Mouse (Mus musculus) heart, embryonic 13.5 days (tissue): ENCODE results near the gene Eme2. TPM values are rescaled to one million over a fixed set of nuclear protein-coding genes. Genes with fewer than 3 reads are reported as not detected.
"Not testable (repeated sequence)": the region's sequence is repeated elsewhere in the genome, so short reads cannot be mapped to it uniquely, and the experiment has no call there.

Experiments used
- ATAC-seq: fragments of 200-750 bp; cut with Nextera tagmentation; 2 replicates; pipeline ENCODE4 v1.8.0; 2017; ENCODE audit warnings: moderate TSS enrichment; ENCODE audit not compliant: insufficient number of reproducible peaks, low FRiP score, low TSS enrichment; ENCODE audit errors: extremely low read depth
- H3K27ac ChIP-seq: fragments of 300-500 bp; sonication (generic); replicated peaks from 2 replicates; pipeline ENCODE4 v1.5.1; 2015; ENCODE audit warnings: moderate library complexity, mild to moderate bottlenecking, inconsistent platforms
- H3K27me3 ChIP-seq: fragments of 300-500 bp; sonication (generic); replicated peaks from 2 replicates; pipeline ENCODE4 v1.6.1; 2015; ENCODE audit warnings: mild to moderate bottlenecking, inconsistent platforms
- H3K36me3 ChIP-seq: fragments of 300-500 bp; sonication (generic); 2 replicates; pipeline ENCODE4 v1.6.1; 2015; ENCODE audit warnings: mild to moderate bottlenecking, inconsistent platforms
- H3K4me1 ChIP-seq: fragments of 300-500 bp; sonication (generic); 2 replicates; pipeline ENCODE4 v1.6.1; 2015; ENCODE audit warnings: inconsistent platforms
- H3K4me2 ChIP-seq: fragments of 300-500 bp; sonication (generic); 2 replicates; pipeline ENCODE4 v1.6.1; 2015; ENCODE audit warnings: inconsistent platforms, mild to moderate bottlenecking, moderate library complexity
- H3K4me3 ChIP-seq: fragments of 300-500 bp; sonication (generic); 2 replicates; pipeline ENCODE4 v1.5.1; 2015; ENCODE audit warnings: moderate library complexity, mild to moderate bottlenecking, inconsistent platforms
- H3K9ac ChIP-seq: fragments of 300-500 bp; sonication (generic); 2 replicates; pipeline ENCODE4 v1.6.1; 2015; ENCODE audit warnings: inconsistent platforms, mild to moderate bottlenecking, moderate library complexity
- H3K9me3 ChIP-seq: fragments of 300-500 bp; sonication (generic); 2 replicates; pipeline ENCODE4 v1.6.1; 2016; ENCODE audit warnings: inconsistent platforms
- WGBS: fragments of 180-500 bp; shearing (Covaris S2); methylation state at CpG from one replicate; pipeline ENCODE4 v1.1.7; 2015; ENCODE audit warnings: mixed read lengths; 5-methylcytosine and 5-hydroxymethylcytosine counted together
- polyA plus RNA-seq: library from polyadenylated mRNA; unstranded; fragments of >200 nt; fragmentation: Nextera tagmentation; extraction: Ambion mirVana; gene quantifications from 2 replicates; pipeline ENCODE4 v1.2.1, GENCODE M21; 2015

Gene Eme2
- 20.7 and 22.5 TPM in 2 replicates for polyA plus RNA-seq

DNA sequence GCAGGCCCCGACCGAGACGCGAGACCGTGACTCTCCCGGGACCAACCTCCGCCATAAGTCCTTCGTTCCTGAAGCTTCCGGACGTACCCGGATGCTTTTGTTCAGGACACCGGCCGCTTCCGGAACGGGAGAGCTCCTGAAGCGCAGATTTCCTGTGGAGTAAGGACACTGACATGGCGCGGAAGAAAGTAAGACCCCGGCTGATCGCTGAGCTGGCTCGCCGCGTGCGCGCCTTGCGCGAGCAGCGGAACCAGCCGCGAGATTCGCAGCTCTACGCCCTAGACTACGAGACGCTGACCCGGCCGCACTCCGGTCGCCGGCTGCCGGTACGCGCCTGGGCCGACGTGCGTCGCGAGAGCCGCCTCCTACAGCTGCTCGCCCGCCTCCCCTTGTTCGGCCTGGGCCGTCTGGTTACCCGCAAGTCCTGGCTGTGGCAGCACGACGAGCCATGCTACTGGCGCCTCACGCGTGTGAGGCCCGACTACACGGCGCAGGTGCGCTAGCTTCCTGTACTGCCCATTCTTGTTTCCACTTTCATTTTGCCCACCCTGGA, at the start of gene Eme2, which contains the start of gene Mrps34:
Gene Eme2 (minus strand): TSS at position 93 of the 553 bp plus-strand sequence.
Gene Mrps34 (plus strand): TSS at position 122 of the 553 bp plus-strand sequence.
- peak within 1 kb of the TSS; percentile 93 for H3K9ac ChIP-seq
- peak within 1 kb of the TSS; percentile 87 for H3K4me3 ChIP-seq
- H3K27me3 ChIP-seq = no peaks in the 10 kb centered on the region
- H3K4me1 ChIP-seq = peaks cover 46% of the 10 kb centered on the region
- 0 out of 2 replicates have a peak, but pooled peaks have one; percentile 15 for ATAC-seq
- H3K4me2 ChIP-seq = peak within 1 kb of the TSS; percentile 100
- peak within 1 kb of the TSS; percentile 86 for H3K27ac ChIP-seq
- H3K36me3 ChIP-seq = peaks cover 70% of the 10 kb centered on the region
- under 1% methylated on average over 62 of the region's 62 CpGs for WGBS
- no peaks in the 10 kb centered on the region for H3K9me3 ChIP-seq

DNA sequence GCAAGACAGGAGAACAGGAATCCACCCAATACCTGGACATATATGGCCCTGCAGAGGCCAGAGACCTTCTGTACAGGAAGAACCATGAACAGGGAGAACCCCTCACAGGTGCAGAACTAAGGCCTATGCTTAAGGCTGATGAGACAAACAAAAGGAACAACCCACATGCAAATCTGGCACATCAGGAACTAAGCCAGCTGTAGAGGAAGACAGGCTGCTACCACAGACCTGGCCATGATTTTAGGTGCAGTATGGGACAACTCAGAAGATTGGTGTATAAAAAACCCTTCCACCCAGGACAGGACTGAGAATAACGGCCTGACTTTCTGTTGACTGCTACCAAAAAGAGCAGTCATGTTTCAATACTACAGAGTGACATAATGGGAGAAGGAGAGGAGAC, 48.7 kb upstream of the Eme2 start:
- ATAC-seq, H3K4me1 ChIP-seq, H3K9ac ChIP-seq, H3K27me3 ChIP-seq, H3K4me3 ChIP-seq, H3K9me3 ChIP-seq, H3K4me2 ChIP-seq, H3K27ac ChIP-seq: not testable (repeated sequence)
- 69% methylated on average over 1 of the region's 1 CpGs for WGBS
- peaks cover 51% of the 10 kb centered on the region for H3K36me3 ChIP-seq

DNA sequence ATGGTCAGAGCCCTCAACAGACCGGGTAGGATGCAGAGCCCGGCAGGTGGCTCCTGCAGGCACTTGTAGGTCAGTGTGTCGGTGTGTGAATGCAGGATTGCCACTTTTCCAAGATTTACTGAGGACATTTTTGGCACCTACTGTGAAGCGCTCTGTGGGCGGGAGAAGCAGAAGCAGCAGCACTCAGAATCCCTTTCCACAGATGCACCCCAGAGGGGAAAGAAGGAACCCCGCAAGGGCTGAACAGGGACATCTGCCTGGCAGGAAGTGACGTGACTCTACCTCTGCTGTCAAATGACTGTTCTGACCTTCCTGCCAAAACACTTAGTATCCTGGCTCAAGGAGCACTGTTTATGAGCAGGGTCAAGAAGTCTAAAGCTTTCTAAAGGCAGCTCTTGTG, 48.1 kb upstream of the Eme2 start:
- no peak for ATAC-seq
- no peak overlapping the region for H3K27ac ChIP-seq
- no peak overlapping the region for H3K9ac ChIP-seq
- 85% methylated on average over 7 of the region's 7 CpGs for WGBS
- no peaks in the 10 kb centered on the region for H3K9me3 ChIP-seq
- no peaks in the 10 kb centered on the region for H3K27me3 ChIP-seq
- no peak overlapping the region for H3K4me3 ChIP-seq
- no peaks in the 10 kb centered on the region for H3K4me1 ChIP-seq
- H3K4me2 ChIP-seq = no peak overlapping the region
- peaks cover 45% of the 10 kb centered on the region for H3K36me3 ChIP-seq

DNA sequence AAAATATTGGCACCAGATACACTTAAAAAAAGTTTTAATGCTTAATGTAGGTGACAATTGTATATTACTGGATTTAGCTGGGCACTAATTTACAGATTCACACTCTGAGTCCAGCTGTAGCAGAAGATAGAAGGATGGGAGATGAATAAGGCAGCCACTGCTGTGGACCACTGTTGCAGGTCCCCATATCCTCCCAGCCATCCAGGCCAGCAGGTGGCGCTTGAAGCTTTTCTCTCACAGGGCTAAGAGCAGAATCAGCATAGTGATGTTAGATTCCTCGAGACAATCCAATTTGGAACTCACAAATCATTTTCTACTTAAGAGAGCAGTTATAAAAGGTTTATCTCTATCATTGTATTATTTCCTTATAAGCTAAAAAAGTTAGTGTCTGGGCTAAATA, 47.6 kb upstream of the Eme2 start:
- H3K4me1 ChIP-seq, H3K9me3 ChIP-seq, ATAC-seq, H3K9ac ChIP-seq, H3K27me3 ChIP-seq, H3K4me3 ChIP-seq, H3K27ac ChIP-seq, H3K4me2 ChIP-seq: not testable (repeated sequence)
- WGBS = 21% methylated on average over 2 of the region's 2 CpGs
- peaks cover 39% of the 10 kb centered on the region for H3K36me3 ChIP-seq

DNA sequence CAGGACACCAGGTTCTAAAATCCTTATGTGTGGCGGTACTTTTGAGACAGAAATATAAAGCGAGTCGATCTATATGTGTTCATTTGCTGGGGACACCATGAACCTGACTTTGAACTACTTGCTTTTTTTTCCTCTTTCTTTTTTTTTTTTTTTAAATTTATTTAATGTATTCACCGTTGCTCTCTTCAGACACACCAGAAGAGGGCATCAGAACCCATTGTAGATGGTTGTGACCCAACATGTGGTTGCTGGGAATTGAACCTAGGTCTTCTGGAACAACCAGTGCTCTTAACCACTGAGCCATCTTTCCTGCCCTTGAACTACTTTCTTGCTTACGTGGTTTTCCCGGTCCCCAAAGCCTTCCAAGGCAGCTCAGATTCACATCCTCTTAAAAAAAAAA, 42.4 kb upstream of the Eme2 start:
- Histone ChIP-seq H3K9me3 (no peaks in the 10 kb centered on the region), H3K4me1 (peaks cover 27% of the 10 kb centered on the region), H3K9ac (peak overlapping the region; percentile 94), H3K4me2 (peak overlapping the region; percentile 73), H3K36me3 (peaks cover 11% of the 10 kb centered on the region; the same call in 1 of the 2 replicates), H3K27me3 (no peaks in the 10 kb centered on the region), H3K4me3 (peak overlapping the region; percentile 91), H3K27ac (peak overlapping the region; percentile 85)
- no peak for ATAC-seq
- WGBS = 44% methylated on average over 6 of the region's 6 CpGs

DNA sequence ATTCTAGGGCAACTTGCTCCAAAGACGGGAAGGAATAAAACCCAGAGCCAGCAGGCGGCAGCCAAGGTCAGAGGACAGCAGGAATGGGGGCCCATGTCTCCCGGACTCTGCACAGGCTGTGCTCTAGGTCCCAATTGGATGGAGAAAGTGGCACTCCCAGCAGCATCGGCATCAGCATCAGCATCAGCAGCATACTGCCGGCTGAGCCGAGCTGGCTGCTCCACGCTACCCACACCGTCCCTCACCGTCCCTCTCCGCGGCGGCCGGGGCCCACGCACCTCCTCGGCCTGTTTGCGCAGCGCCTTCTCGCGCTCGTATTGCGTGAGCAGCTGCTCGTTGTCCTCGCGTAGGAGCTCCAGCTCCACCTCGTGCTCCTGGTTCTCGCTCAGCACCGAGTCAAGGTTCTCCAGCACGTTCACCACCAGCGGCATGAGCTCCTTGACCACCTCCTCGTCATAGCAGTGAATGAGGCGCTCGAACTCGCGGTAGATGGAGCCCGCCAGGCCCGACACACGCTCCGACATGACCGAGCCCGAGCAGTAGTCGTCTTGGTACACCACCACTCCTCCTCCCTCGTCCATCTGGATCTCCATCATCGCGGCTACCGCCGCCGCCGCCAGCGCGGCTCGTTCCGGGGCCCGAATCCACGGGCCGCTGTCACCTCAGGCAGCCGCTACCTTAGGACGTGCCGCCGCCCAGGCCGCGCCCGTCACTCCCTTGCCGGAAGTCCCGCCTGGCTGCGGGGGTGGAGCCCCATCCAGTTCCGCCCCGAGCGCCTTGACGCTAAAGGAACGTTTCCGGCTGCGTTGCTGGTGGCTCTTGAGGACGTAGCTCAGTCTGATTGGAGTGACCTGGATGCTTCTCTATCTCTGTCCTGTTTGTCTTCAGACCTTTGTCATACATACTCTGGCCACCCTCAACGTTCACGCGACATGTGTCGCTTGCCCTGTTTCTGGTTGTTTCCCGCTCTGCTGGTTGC, 41.7 kb upstream of the Eme2 start, which contains the start of gene Mapk8ip3:
Gene Mapk8ip3 (minus strand): TSS at position 719 of the 979 bp plus-strand sequence.
- Histone ChIP-seq H3K4me2 (peak within 1 kb of the TSS; percentile 73), H3K9ac (peak within 1 kb of the TSS; percentile 94), H3K27ac (peak within 1 kb of the TSS; percentile 85), H3K4me1 (peaks cover 27% of the 10 kb centered on the region), H3K4me3 (peak within 1 kb of the TSS; percentile 91), H3K36me3 (peaks cover 15% of the 10 kb centered on the region), H3K27me3 (no peaks in the 10 kb centered on the region), H3K9me3 (no peaks in the 10 kb centered on the region)
- under 1% methylated on average over 78 of the region's 78 CpGs for WGBS
- ATAC-seq = peak; percentile 91

DNA sequence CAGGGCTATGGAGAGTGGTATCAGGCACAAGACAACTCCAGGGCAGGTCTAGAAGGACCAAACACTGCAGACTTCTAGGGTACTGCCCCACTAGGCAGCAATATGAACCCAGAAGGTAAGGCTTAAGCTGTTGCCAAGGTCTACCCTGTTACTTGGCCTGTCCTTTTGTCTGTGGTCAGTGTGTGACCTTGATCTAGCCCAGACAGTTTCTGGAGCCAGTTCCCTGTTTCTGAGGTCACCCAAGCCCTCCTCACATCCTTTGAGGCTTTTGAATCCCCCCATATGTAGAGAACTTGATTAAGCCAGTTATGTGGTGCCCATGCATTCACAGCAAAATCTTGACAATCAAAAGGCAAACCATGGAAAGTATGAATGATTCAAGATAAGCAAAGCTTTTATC, 40.8 kb upstream of the Eme2 start:
- no peaks in the 10 kb centered on the region for H3K9me3 ChIP-seq
- H3K9ac ChIP-seq = peak overlapping the region; percentile 94
- H3K36me3 ChIP-seq = peaks cover 20% of the 10 kb centered on the region
- H3K4me1 ChIP-seq = peaks cover 27% of the 10 kb centered on the region
- peak overlapping the region; percentile 73 for H3K4me2 ChIP-seq
- H3K27ac ChIP-seq = 0 out of 2 replicates have a peak overlapping the region, but pooled peaks have one; percentile 1
- H3K27me3 ChIP-seq = no peaks in the 10 kb centered on the region
- ATAC-seq = no peak
- peak overlapping the region; percentile 91 for H3K4me3 ChIP-seq

DNA sequence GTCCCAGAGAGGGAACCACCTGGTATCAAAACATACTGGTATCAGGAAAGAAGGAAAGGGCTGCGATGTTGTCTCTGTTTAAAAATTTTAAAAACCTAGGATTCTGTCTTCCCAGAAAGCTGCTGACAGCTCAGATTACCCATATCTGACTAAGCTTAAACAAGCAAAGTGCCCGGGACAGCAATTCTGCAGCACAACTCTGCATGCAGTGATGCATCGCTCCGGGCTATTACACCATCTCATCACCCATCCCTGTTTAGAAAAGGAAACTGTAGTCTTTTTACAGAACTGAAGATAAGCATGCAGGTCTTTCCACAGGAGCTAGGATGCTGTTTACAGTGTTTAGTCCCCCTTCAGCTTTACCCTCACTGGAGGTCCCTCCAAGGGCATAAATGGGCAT, 40.0 kb upstream of the Eme2 start:
- H3K36me3 ChIP-seq = peaks cover 23% of the 10 kb centered on the region
- WGBS = 33% methylated on average over 4 of the region's 4 CpGs

DNA sequence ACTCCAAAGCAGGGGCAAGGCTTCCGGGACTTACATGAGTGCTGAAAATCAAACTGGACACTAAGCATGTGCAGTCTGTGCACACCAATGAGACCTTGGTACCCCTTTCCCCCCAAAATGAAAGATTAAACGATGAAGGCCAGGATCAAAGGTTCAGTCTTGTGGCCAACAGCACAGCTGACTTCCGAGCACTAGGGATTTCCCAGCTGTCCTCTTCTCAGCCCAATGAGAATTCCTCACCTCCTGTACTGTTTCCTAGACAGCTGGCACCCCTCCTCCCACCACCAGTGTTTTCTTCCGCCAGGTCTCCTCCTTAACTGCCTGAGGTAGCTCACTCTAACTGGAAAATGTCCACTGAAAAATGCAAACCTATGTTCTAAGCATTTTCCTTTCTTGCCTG, 38.3 kb upstream of the Eme2 start:
- H3K9ac ChIP-seq = no peak overlapping the region
- peaks cover 32% of the 10 kb centered on the region for H3K4me1 ChIP-seq
- H3K9me3 ChIP-seq = no peaks in the 10 kb centered on the region
- no peaks in the 10 kb centered on the region for H3K27me3 ChIP-seq
- H3K4me3 ChIP-seq = no peak overlapping the region
- 72% methylated on average over 4 of the region's 4 CpGs for WGBS
- ATAC-seq = no peak
- no peak overlapping the region for H3K27ac ChIP-seq
- H3K36me3 ChIP-seq = peaks cover 28% of the 10 kb centered on the region
- H3K4me2 ChIP-seq = no peak overlapping the region

More for the DNA sequence above, 40.0 kb upstream of the Eme2 start:
- H3K27me3 ChIP-seq = no peaks in the 10 kb centered on the region
- H3K9ac ChIP-seq = peak overlapping the region; percentile 94
- H3K4me1 ChIP-seq = peaks cover 27% of the 10 kb centered on the region
- no peak for ATAC-seq
- H3K9me3 ChIP-seq = no peaks in the 10 kb centered on the region
- H3K27ac ChIP-seq = no peak overlapping the region
- peak overlapping the region; percentile 73 for H3K4me2 ChIP-seq
- H3K4me3 ChIP-seq = peak overlapping the region; percentile 91

DNA sequence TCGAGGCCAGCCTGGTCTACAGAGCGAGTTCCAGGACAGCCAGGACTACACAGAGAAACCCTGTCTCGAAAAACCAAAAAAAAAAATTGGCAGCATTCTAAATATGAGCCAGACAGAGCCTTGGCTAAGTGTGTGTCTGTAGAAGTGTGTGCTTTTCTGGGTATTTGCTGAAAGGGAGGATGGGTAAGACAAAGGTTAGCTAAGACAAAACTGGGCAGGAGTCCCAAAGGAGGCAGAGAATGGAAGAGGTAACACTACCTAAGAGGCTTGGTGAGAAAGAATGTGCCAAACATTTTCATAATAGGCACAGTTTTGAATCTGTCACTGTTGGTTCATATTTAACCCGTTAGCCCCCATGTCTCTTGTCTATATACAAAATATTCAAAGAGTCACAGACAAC, 37.5 kb upstream of the Eme2 start:
- Histone ChIP-seq H3K4me3 (no peak overlapping the region), H3K36me3 (peaks cover 34% of the 10 kb centered on the region), H3K9ac (no peak overlapping the region), H3K4me1 (peaks cover 32% of the 10 kb centered on the region), H3K27me3 (no peaks in the 10 kb centered on the region), H3K9me3 (no peaks in the 10 kb centered on the region), H3K4me2 (no peak overlapping the region), H3K27ac (no peak overlapping the region)
- WGBS = 91% methylated on average over 4 of the region's 4 CpGs
- no peak for ATAC-seq

DNA sequence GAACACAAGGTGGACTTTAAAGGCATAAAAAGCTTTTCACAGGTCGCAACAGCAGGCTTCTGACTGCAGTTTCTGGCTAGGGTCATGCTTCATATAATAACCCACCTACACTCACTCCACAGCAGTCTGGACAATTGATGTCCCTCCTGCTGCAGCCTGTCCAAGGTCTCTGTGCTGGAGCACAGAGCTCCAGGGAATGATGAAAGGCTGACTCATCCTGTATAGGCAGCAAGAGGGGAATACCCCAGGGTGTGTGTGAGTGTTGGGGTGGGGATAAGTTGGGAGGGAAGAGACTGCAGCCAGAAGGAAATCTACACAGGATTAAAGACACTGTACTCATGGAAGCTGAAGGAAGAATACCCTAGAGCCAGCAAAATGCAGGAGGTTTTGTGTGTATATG, 34.6 kb upstream of the Eme2 start:
- ATAC-seq = no peak
- H3K4me3 ChIP-seq = no peak overlapping the region
- 78% methylated on average over 1 of the region's 1 CpGs for WGBS
- H3K9ac ChIP-seq = 0 out of 2 replicates have a peak overlapping the region, but pooled peaks have one; percentile 2
- H3K9me3 ChIP-seq = no peaks in the 10 kb centered on the region
- no peak overlapping the region for H3K4me2 ChIP-seq
- no peak overlapping the region for H3K27ac ChIP-seq
- H3K27me3 ChIP-seq = no peaks in the 10 kb centered on the region
- H3K36me3 ChIP-seq = peaks cover 64% of the 10 kb centered on the region
- peaks cover 17% of the 10 kb centered on the region for H3K4me1 ChIP-seq
